Mouse (Mus musculus) adrenal gland, postnatal 4 days (tissue): ENCODE results near the gene Vmn2r90. TPM values are rescaled to one million over a fixed set of nuclear protein-coding genes. Genes with fewer than 3 reads are reported as not detected.
"Not testable (repeated sequence)": the region's sequence is repeated elsewhere in the genome, so short reads cannot be mapped to it uniquely, and the experiment has no call there.

Source experiments
- DNase-seq, 2 experiments: peaks; one replicate each; pipeline ENCODE4 v3.0.0; 2021 to 2022; ENCODE audit warnings: low spot score in 2 of 2, mixed read lengths in 2 of 2
- long read RNA-seq, 2 experiments: library from polyadenylated mRNA; stranded (forward); transcript quantifications; one replicate each; pipeline ENCODE4 v2.0.0; 2021
- total RNA-seq, 2 experiments: library from RNA; stranded (reverse); gene quantifications; 2 replicates each; pipeline ENCODE4 v1.2.3; 2021

The Vmn2r90 gene
- total RNA-seq, result not detected
- long read RNA-seq, experiment 1, result 0 reads
- long read RNA-seq, experiment 2, result 0 reads

- DNase-seq, result no peak
Measured at GRCm38 (mm10) chr17:17703447-17703846, at the start of gene Vmn2r90. Gene Vmn2r90, plus strand, starts transcription at chr17:17703747.

GRCm38 (mm10) chr17:17654997-17655828 is 48.3 kb upstream of the Vmn2r90 start:
- no peak for DNase-seq

GRCm38 (mm10) chr17:17655829-17656176 is 47.7 kb upstream of the Vmn2r90 start:
- DNase-seq, result no peak

GRCm38 (mm10) chr17:17678781-17679180 is 24.8 kb upstream of the Vmn2r90 start:
- no peak for DNase-seq

- no peak for DNase-seq
Measured at GRCm38 (mm10) chr17:17690659-17691058, 12.9 kb upstream of the Vmn2r90 start.

GRCm38 (mm10) chr17:17732396-17732795 is 28.8 kb downstream of the Vmn2r90 start:
- not testable (repeated sequence) for DNase-seq

GRCm38 (mm10) chr17:17738635-17739034 is 35.1 kb downstream of the Vmn2r90 start:
- DNase-seq, result no peak

GRCm38 (mm10) chr17:17739300-17739699 is 35.8 kb downstream of the Vmn2r90 start:
- not testable (repeated sequence) for DNase-seq

GRCm38 (mm10) chr17:17739936-17740335 is 36.4 kb downstream of the Vmn2r90 start:
- DNase-seq, result not testable (repeated sequence)

GRCm38 (mm10) chr17:17741516-17741915 is 38.0 kb downstream of the Vmn2r90 start:
- not testable (repeated sequence) for DNase-seq

GRCm38 (mm10) chr17:17749371-17749770 is 45.8 kb downstream of the Vmn2r90 start:
- peak in 1 of 2 experiments; percentile 15 for DNase-seq

GRCm38 (mm10) chr17:17762614-17763293 is 59.2 kb downstream of the Vmn2r90 start:
- DNase-seq, result no peak

- DNase-seq, result no peak
Measured at GRCm38 (mm10) chr17:17764206-17764605, 60.7 kb downstream of the Vmn2r90 start.

GRCm38 (mm10) chr17:17766481-17766880 is 62.9 kb downstream of the Vmn2r90 start:
- no peak for DNase-seq

Other genes with a start within 250 kb of the Vmn2r90 start
- 100 to 1,000 TPM; 113 to 129 TPM for gene Lnpep, start 78.7 kb upstream of the Vmn2r90 start, total RNA-seq
- gene Spaca6, start 123.4 kb downstream of the Vmn2r90 start, total RNA-seq, result 100 to 1,000 TPM; 120 to 124 TPM
- under 1 TPM in 1 of 2 experiments, not detected in 1; 0.20 TPM for gene Has1, start 151.5 kb downstream of the Vmn2r90 start, total RNA-seq
- gene Fpr1, start 180.2 kb downstream of the Vmn2r90 start, total RNA-seq, result under 1 TPM; 0.31 to 0.76 TPM
- 1 to 10 TPM; 1.8 to 2.0 TPM for gene Fpr2, start 184.1 kb downstream of the Vmn2r90 start, total RNA-seq
- gene Fpr3, start 184.1 kb downstream of the Vmn2r90 start, total RNA-seq, result not detected